Mouse (Mus musculus): ENCODE results near the gene Ell. TPM values are rescaled to one million over a fixed set of nuclear protein-coding genes. Genes with fewer than 3 reads are reported as not detected.
A peak's percentile ranks its signal among the peaks of the same experiment; 100 is the strongest.

Ell gene
- total and polyA plus RNA-seq, 2 experiments = 10.0 to 25.0 TPM

DNA sequence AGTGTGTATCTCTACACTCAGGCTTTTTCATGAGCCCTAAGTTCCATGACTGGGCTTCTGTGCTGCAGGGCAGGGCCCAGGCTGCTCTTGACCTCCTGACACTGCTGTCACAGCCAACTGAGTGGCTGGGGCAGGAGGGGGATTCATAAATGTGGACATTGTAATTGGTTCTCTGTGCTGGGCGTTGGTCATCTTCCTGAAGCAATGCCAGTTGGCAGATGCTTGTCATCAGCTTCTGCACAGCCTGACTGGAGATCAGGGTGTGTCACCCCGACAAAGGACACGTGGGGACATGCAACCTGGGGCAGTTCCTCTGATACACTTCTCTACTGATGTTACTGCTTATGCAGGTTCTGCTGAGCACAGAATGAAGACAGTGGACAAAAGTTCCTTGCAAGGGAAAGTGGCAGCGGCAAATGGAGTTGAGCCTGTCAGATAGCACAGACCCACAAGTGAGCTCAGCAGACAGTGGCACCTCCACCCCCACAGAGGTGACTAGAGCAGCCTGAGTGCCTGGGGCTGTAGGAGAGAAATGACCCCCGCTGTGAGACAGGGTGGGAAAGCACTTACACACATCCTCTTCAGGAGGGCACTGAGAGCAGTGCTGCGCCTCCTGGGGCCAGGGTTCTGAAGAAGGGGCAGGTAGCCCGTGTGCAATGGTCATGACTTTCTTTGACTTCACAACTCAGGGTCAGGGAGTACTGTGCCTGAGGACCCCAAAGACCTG lies 22.7 kb downstream of the Ell start:
- no peak for TF ChIP-seq CTCF (IDR thresholded peaks at IDR 0.05; ENCODE audit: low read depth, low read length)
- TF ChIP-seq POLR2A (IDR thresholded peaks at IDR 0.05; ENCODE audit: extremely low read depth, insufficient read depth, low read length) = no peak
- H3K36me3 ChIP-seq (ENCODE audit: control insufficient read depth, insufficient read depth, low read length) = no peaks in the 10 kb centered on the region
- peaks cover 58% of the 10 kb centered on the region for H3K79me2 ChIP-seq (ENCODE audit: control insufficient read depth, insufficient read depth, low read length)
- peak overlapping the region; percentile 68 for H3K27ac ChIP-seq (replicated peaks; ENCODE audit: insufficient read depth, low read depth, low read length)
- peak overlapping the region; percentile 14; the same call in 1 of the 2 replicates for H3K9ac ChIP-seq (ENCODE audit: low read depth, low read length)
- H3K4me1 ChIP-seq (ENCODE audit: control insufficient read depth, insufficient read depth, low read length) = peaks cover 79% of the 10 kb centered on the region
- H3K4me3 ChIP-seq (ENCODE audit: insufficient read depth, low read depth, low read length) = no peak overlapping the region
- no peaks in the 10 kb centered on the region for H3K27me3 ChIP-seq (ENCODE audit: control insufficient read depth, insufficient read depth, low read length)
- peak; percentile 98 for DNase-seq (ENCODE audit: extremely low read depth, low read depth, low spot score)
- 46% methylated on average over 7 of the region's 7 CpGs for WGBS

- Histone ChIP-seq H3K27ac (replicated peaks; ENCODE audit: insufficient read depth, low read depth, low read length) (peak overlapping the region; percentile 72), H3K79me2 (ENCODE audit: control insufficient read depth, insufficient read depth, low read length) (peaks cover 50% of the 10 kb centered on the region), H3K9ac (ENCODE audit: low read depth, low read length) (no peak overlapping the region), H3K27me3 (ENCODE audit: control insufficient read depth, insufficient read depth, low read length) (no peaks in the 10 kb centered on the region), H3K4me3 (ENCODE audit: insufficient read depth, low read depth, low read length) (no peak overlapping the region), H3K36me3 (ENCODE audit: control insufficient read depth, insufficient read depth, low read length) (no peaks in the 10 kb centered on the region), H3K4me1 (ENCODE audit: control insufficient read depth, insufficient read depth, low read length) (peaks cover 72% of the 10 kb centered on the region)
- TF ChIP-seq CTCF (IDR thresholded peaks at IDR 0.05; ENCODE audit: low read depth, low read length) = no peak
- TF ChIP-seq POLR2A (IDR thresholded peaks at IDR 0.05; ENCODE audit: extremely low read depth, insufficient read depth, low read length) = no peak
- 74% methylated on average over 3 of the region's 3 CpGs for WGBS
- peak; percentile 72 for DNase-seq (ENCODE audit: extremely low read depth, low read depth, low spot score)
Measured at GRCm38 (mm10) chr8:70562802-70563201, 23.5 kb downstream of the Ell start.

GRCm38 (mm10) chr8:70563763-70564387 lies 24.6 kb downstream of the Ell start:
- Histone ChIP-seq H3K27ac (replicated peaks; ENCODE audit: insufficient read depth, low read depth, low read length) (peak overlapping the region; percentile 72), H3K9ac (ENCODE audit: low read depth, low read length) (no peak overlapping the region), H3K4me1 (ENCODE audit: control insufficient read depth, insufficient read depth, low read length) (peaks cover 62% of the 10 kb centered on the region), H3K79me2 (ENCODE audit: control insufficient read depth, insufficient read depth, low read length) (peaks cover 40% of the 10 kb centered on the region), H3K36me3 (ENCODE audit: control insufficient read depth, insufficient read depth, low read length) (no peaks in the 10 kb centered on the region), H3K4me3 (ENCODE audit: insufficient read depth, low read depth, low read length) (no peak overlapping the region), H3K27me3 (ENCODE audit: control insufficient read depth, insufficient read depth, low read length) (no peaks in the 10 kb centered on the region)
- WGBS = 27% methylated on average over 6 of the region's 6 CpGs
- DNase-seq (ENCODE audit: extremely low read depth, low read depth, low spot score) = peak; percentile 84
- no peak for TF ChIP-seq POLR2A (IDR thresholded peaks at IDR 0.05; ENCODE audit: extremely low read depth, insufficient read depth, low read length)
- TF ChIP-seq CTCF (IDR thresholded peaks at IDR 0.05; ENCODE audit: low read depth, low read length) = no peak

DNA sequence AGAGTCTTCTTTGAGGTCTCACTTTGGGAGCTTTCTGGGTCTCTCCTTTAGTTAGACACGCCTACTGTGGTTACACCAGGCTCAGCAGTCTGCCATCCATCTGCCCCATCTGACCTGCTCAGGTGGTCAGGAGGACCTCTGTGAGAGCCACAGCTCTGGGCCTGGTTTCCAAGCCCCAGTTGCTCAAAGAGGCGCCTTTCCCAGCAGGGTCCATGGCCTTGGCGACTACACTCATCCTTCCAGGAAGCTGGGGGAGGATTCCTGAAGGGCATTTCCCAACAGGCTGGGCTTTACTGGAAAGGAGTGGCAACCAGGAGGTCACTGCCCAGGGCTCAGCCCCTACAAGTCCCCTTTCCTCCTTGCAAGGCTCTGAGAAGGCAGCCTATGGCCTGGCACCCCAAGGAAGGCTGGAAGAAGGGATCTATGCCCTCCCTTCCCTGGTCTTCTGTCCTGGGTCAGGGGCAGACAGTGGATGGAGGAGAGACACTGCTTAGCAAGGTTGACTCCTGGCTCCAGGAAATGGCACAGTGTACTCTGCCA lies 25.5 kb downstream of the Ell start:
- H3K4me3 ChIP-seq (ENCODE audit: insufficient read depth, low read depth, low read length) = no peak overlapping the region
- peaks cover 43% of the 10 kb centered on the region for H3K79me2 ChIP-seq (ENCODE audit: control insufficient read depth, insufficient read depth, low read length)
- DNase-seq (ENCODE audit: extremely low read depth, low read depth, low spot score) = no peak
- no peaks in the 10 kb centered on the region for H3K36me3 ChIP-seq (ENCODE audit: control insufficient read depth, insufficient read depth, low read length)
- 39% methylated on average over 3 of the region's 3 CpGs for WGBS
- H3K27me3 ChIP-seq (ENCODE audit: control insufficient read depth, insufficient read depth, low read length) = no peaks in the 10 kb centered on the region
- TF ChIP-seq CTCF (IDR thresholded peaks at IDR 0.05; ENCODE audit: low read depth, low read length) = no peak
- TF ChIP-seq POLR2A (IDR thresholded peaks at IDR 0.05; ENCODE audit: extremely low read depth, insufficient read depth, low read length) = no peak
- H3K27ac ChIP-seq (replicated peaks; ENCODE audit: insufficient read depth, low read depth, low read length) = peak overlapping the region; percentile 72
- H3K9ac ChIP-seq (ENCODE audit: low read depth, low read length) = no peak overlapping the region
- H3K4me1 ChIP-seq (ENCODE audit: control insufficient read depth, insufficient read depth, low read length) = peaks cover 61% of the 10 kb centered on the region

- Histone ChIP-seq H3K4me1 (ENCODE audit: control insufficient read depth, insufficient read depth, low read length) (peaks cover 61% of the 10 kb centered on the region), H3K4me3 (ENCODE audit: insufficient read depth, low read depth, low read length) (no peak overlapping the region), H3K27me3 (ENCODE audit: control insufficient read depth, insufficient read depth, low read length) (no peaks in the 10 kb centered on the region), H3K36me3 (ENCODE audit: control insufficient read depth, insufficient read depth, low read length) (no peaks in the 10 kb centered on the region), H3K9ac (ENCODE audit: low read depth, low read length) (0 out of 2 replicates have a peak overlapping the region, but pooled peaks have one; percentile 0), H3K27ac (replicated peaks; ENCODE audit: insufficient read depth, low read depth, low read length) (peak overlapping the region; percentile 72; the same call in 1 of the 2 replicates), H3K79me2 (ENCODE audit: control insufficient read depth, insufficient read depth, low read length) (peaks cover 47% of the 10 kb centered on the region)
- WGBS = 20% methylated on average over 3 of the region's 3 CpGs
- TF ChIP-seq POLR2A (IDR thresholded peaks at IDR 0.05; ENCODE audit: extremely low read depth, insufficient read depth, low read length) (no peak), CTCF (IDR thresholded peaks at IDR 0.05; ENCODE audit: low read depth, low read length) (no peak)
- DNase-seq (ENCODE audit: extremely low read depth, low read depth, low spot score) = peak; percentile 83
Measured at GRCm38 (mm10) chr8:70565561-70565960, 26.3 kb downstream of the Ell start.

Measured in liver, adult 2 months (tissue).